Mouse (Mus musculus) pancreas, adult 10 weeks (tissue): Measurements from ENCODE around the gene Gm7029. TPM values are rescaled to one million over a fixed set of nuclear protein-coding genes. Genes with fewer than 3 reads are reported as not detected.

ENCODE experiments used
- polyA plus RNA-seq: library from polyadenylated mRNA; stranded (reverse); fragments of 350-450 nt; fragmentation: Illumina TruSeq; extraction: RNeasy Lipid Tissue Mini Kit (QIAGEN cat#74804); gene quantifications from one replicate; pipeline ENCODE4 v1.2.3, GENCODE M21; 2015; ENCODE audit warnings: low read depth, low replicate concordance; ENCODE audit not compliant: insufficient read depth

Gm7029 gene
- not detected for polyA plus RNA-seq

DNA sequence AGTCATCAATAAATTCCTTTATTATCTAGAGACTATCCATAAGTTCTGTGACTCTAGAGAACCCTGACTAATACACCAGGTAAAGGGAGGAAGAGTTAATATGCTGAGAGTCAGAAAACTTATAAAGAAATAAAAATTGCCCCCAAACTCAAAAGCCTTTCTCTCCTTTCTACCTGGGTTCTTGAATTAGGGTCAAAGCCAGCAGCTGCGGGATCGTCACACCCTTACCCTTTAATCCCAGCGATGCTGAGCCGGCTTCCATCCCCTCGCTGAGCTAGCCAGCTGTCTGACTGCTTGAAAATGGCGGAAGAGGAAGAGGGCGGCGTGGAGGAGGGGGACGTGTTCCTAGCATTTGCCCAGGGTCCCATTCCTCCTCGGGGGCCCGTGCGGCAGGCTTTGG is at the start of gene Gm7029:
Gm7029 (plus strand) TSS at position 301 of the 400 bp plus-strand sequence.

DNA sequence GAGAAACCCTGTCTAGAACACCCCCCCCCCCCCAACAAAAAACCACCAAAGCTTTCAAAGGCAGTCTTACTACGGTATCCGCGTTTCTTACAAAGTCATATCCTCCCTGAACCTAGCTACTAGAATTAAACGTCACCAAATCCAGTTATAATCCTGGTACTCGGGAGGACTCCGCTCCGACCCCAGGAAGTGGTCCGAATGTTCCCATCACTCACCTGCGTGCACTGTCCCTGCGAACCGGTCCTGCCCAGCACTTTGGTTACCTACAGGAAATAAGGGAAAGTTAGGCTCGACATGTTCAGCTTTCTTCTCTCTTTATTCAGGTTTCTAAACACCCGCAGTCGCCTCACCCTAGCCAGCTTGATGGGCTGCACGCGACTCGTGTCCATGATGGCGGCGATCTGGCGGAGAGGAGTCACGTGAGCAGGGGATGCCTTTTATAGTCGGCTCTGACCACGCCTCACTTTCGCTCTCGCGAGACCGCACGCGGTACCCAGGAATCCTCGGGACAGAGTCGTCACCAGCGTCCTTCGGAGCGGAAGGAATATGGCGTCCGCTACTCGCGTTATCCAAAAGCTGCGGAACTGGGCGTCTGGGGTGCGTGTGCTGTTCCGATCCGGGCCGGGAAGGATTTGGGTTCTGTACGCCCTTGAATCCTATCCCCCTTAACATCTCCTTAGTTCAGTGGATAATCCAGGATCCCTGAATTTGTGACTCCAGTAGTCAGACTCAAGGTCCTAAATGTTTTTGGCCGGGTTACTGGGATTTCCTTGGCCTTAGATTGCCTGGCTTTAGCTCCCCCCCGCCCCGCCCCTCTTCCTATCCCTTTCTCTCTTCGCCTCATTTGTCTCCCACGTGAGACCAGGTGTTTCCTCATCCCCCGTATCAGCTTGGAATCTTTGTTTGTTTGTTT is 49.3 kb upstream of the Gm7029 start, which contains the start of the genes Rps28 and Ndufa7:
Rps28 (minus strand) TSS at position 479 of the 913 bp plus-strand sequence.
Ndufa7 (plus strand) TSS at position 489 of the 913 bp plus-strand sequence.

DNA sequence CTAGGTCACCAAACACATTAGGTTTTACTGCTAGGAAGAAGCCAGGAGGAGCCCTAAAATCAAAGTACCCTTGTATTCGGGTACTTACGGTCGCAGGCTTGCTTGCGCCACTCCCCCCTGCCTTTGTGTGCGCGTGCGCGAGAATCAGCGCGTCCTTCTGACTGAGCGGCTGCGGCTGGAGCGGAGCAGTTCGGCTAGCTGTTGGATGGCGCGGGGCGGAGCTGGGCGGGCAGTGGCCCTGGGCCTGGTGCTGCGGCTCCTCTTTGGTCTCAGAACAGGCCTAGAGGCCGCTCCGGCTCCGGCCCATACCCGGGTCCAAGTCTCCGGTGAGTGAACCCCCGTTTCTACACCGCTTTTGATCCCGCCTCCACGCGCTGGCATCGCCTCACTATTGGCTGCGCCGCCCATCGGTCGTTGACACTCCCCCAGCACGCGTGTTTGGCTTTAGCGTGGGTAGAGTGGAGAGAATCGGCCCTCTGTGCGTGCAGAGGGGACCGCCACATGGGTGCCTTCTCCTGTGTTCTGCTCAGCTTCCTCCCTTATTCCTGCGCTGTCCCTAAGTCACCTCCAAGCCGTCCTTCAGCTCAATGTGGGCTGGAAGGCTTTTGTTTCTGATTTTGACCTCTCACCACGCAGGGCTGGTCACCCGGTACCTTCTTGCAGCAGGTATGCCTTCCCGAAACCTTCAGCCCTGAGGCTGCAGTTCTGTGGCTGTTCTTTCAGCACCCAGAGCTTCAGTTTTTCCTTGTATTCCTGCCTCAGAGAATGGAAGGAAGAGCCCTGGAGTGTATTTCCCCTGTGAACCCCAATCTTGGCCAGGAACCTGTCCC is 30.5 kb upstream of the Gm7029 start, which contains the start of gene Cd320:
Cd320 (plus strand) TSS at position 126 of the 830 bp plus-strand sequence.

DNA sequence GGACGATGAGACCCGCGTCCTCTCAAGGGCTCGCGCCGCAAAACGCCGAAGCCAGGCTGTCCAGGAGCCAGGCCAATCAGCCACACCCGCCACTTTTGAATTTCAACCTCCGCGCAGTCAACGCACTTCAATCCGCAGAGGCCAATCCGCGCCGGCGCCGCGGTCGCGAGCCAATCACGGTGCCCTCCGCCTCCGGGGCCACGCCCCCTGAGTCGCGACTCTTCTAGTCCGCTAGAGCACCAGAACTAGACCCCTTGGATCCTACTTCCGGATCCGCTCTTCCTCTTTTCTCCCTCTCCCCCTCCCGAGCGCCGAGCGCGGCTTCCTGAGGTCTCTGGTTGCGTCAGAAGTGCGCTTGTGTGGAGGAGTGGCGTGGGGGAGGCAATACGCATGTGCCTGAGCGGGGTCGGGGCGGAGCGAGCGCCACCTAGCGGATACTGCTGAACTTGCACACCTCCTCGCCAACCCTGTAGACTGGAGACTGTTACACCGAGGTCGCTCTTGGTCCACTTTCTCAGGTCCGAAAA is 17.0 kb downstream of the Gm7029 start, which contains the start of gene Kifc1:
Kifc1 (minus strand) TSS at position 129 of the 527 bp plus-strand sequence.

DNA sequence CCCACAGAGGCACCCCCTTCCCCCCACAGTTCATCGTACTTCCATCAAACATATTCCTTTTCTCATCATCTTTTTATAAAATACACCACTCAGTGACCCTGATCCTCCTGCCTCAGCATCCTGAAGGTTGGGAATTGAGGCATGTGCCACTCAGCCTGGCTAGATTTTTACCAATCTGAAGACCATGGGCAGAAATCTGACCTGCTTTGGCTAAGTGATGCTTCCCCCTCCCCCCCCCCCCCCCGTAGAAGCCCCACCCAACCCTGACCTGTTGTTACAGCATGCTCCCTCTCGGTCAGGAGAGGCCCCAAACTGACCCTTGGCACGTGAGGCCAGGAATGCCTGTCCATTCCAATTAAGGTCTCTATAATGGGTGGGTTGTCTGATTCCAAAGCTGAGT is 31.2 kb downstream of the Gm7029 start, which contains the start of gene Platr17:
Platr17 (plus strand) TSS at position 301 of the 400 bp plus-strand sequence.

DNA sequence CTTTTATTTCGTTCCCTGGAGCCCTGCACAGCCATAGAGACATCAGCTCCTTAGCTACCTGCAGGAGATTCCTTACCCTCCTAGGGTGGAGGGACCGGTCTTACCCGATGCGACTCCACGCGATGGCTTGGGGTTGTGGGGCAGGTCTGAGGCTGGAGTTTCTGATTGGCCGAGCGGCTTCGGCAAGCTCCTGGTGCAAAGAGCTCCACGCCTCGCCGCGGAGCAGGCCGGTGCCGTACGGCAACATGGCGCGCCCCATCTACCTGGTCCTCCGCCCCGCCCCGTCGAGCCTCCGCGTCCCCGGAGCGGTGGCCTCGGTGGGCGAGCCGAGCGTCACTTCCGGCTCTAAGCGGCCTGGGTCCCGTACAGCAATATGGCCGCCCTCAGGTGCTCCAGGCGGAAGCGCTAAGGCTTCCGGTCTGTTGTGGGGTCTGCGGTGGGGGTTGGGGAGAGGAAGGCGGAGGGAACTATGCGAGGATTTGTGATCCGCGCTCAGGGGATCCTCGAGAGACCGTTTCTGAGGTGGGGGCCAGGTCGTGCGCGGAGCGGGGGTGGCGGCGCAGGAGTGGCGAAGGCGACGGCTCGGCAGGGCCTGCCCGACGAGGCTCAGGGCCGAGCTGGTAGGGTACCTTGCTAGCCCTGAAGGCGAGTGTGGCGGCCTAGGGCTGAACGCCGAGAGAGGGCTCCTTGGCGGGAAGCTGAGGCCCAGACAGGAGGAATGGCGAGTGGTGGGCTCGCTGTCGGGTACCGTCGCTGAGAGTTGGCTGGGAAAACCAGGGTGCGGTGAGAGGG is 35.6 kb downstream of the Gm7029 start, which contains the start of gene Daxx:
Daxx (plus strand) TSS at position 338 of the 792 bp plus-strand sequence.

DNA sequence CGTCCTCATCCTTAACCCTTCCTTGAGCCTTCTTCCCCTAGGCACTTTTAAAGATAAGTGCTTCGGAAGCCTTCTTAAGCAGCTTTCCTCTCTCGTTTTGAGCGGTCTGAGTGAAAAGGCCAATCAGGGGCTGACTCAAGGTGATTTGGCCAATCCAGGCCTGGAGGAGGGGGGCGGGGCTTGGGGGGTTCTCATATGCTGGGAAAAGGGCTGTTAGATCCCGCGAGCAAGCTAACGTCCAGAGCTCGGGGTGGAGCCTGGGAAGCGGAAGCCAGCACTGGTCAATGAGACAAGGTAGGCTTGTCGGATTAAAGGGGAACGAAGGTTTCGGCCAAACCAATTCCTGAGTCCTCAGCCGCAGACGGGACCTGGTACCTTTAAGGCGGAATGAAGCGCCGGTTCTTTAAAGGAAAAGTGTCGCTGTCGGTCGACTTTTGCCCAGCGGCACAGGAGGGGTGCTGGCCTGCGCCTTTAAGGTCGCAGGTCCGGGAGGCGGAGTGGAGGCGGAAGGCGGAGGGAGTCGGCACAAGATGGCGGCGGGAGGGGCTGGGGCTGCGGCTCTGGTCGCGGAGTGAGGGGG is 42.1 kb downstream of the Gm7029 start, which contains the start of the genes Tapbp and Zbtb22:
Tapbp (plus strand) TSS at position 229 of the 580 bp plus-strand sequence.
Zbtb22 (plus strand) TSS at position 234 of the 580 bp plus-strand sequence.

Other genes starting within 250 kb of the Gm7029 start
- 9.2 TPM for gene Zfp414, start 244.7 kb upstream of the Gm7029 start, polyA plus RNA-seq
- gene Pram1, start 235.8 kb upstream of the Gm7029 start, polyA plus RNA-seq = not detected
- 32.3 TPM for gene Hnrnpm, start 187.0 kb upstream of the Gm7029 start, polyA plus RNA-seq
- 16.5 TPM for gene March2, start 155.2 kb upstream of the Gm7029 start, polyA plus RNA-seq
- 23.5 TPM for gene Rab11b, start 113.3 kb upstream of the Gm7029 start, polyA plus RNA-seq
- 6.9 TPM for gene Angptl4, start 92.0 kb upstream of the Gm7029 start, polyA plus RNA-seq
- gene Kank3, start 63.3 kb upstream of the Gm7029 start, polyA plus RNA-seq = 38.1 TPM
- gene Rps28, start 49.3 kb upstream of the Gm7029 start, polyA plus RNA-seq = 1,005 TPM
- 92.9 TPM for gene Ndufa7, start 49.3 kb upstream of the Gm7029 start, polyA plus RNA-seq
- 11.7 TPM for gene Cd320, start 30.7 kb upstream of the Gm7029 start, polyA plus RNA-seq
- gene Kifc1, start 16.8 kb downstream of the Gm7029 start, polyA plus RNA-seq = 0.59 TPM
- gene Platr17, start 31.3 kb downstream of the Gm7029 start, polyA plus RNA-seq = not detected
- 9.3 TPM for gene Daxx, start 35.6 kb downstream of the Gm7029 start, polyA plus RNA-seq
- 40.4 TPM for gene Tapbp, start 42.1 kb downstream of the Gm7029 start, polyA plus RNA-seq
- gene Zbtb22, start 42.1 kb downstream of the Gm7029 start, polyA plus RNA-seq = 4.3 TPM
- 33.8 TPM for gene Rgl2, start 55.7 kb downstream of the Gm7029 start, polyA plus RNA-seq
- gene Pfdn6, start 66.5 kb downstream of the Gm7029 start, polyA plus RNA-seq = 33.2 TPM
- 3.8 TPM for gene Wdr46, start 66.8 kb downstream of the Gm7029 start, polyA plus RNA-seq
- gene B3galt4, start 77.7 kb downstream of the Gm7029 start, polyA plus RNA-seq = 2.8 TPM
- 12.3 TPM for gene Vps52, start 82.0 kb downstream of the Gm7029 start, polyA plus RNA-seq
- gene Rps18, start 82.2 kb downstream of the Gm7029 start, polyA plus RNA-seq = 762 TPM
- 424 TPM for gene H2-K1, start 126.5 kb downstream of the Gm7029 start, polyA plus RNA-seq
- gene Ring1, start 150.8 kb downstream of the Gm7029 start, polyA plus RNA-seq = 14.0 TPM
- gene H2-Ke6, start 154.2 kb downstream of the Gm7029 start, polyA plus RNA-seq = 55.1 TPM
- gene Slc39a7, start 157.8 kb downstream of the Gm7029 start, polyA plus RNA-seq = 42.1 TPM
- 19.4 TPM for gene Rxrb, start 158.0 kb downstream of the Gm7029 start, polyA plus RNA-seq
- gene Col11a2, start 165.6 kb downstream of the Gm7029 start, polyA plus RNA-seq = 1.9 TPM
- not detected for gene H2-Oa, start 218.5 kb downstream of the Gm7029 start, polyA plus RNA-seq
- 2.6 TPM for gene H2-DMa, start 245.7 kb downstream of the Gm7029 start, polyA plus RNA-seq
- gene Brd2, start 248.8 kb downstream of the Gm7029 start, polyA plus RNA-seq = 51.9 TPM